Mouse (Mus musculus) hindbrain, embryonic 11.5 days (tissue): ENCODE results near the gene Fgfr4. TPM values are rescaled to one million over a fixed set of nuclear protein-coding genes. Genes with fewer than 3 reads are reported as not detected.
"Not testable (repeated sequence)": the region's sequence is repeated elsewhere in the genome, so short reads cannot be mapped to it uniquely, and the experiment has no call there.

Experiments used
- ATAC-seq: fragments of 200-750 bp; cut with Nextera tagmentation; 2 replicates; pipeline ENCODE4 v1.8.0; 2017; ENCODE audit warnings: mild to moderate bottlenecking, moderate TSS enrichment, moderate library complexity; ENCODE audit not compliant: low FRiP score
- DNase-seq: peaks from one replicate; pipeline ENCODE4 v3.0.0-alpha.2; 2015; ENCODE audit warnings: low spot score
- H3K27ac ChIP-seq: fragments of 300-500 bp; sonication (generic); 2 replicates; pipeline ENCODE4 v1.5.1; 2014; ENCODE audit warnings: mild to moderate bottlenecking, low read depth, low read length
- H3K27me3 ChIP-seq: fragments of 300-500 bp; sonication (generic); 2 replicates; pipeline ENCODE4 v1.6.1; 2014; ENCODE audit warnings: mild to moderate bottlenecking, low read length, moderate library complexity, mixed read lengths; ENCODE audit not compliant: control insufficient read depth, insufficient read depth
- H3K36me3 ChIP-seq: fragments of 300-500 bp; sonication (generic); 2 replicates; pipeline ENCODE4 v1.6.1; 2014; ENCODE audit warnings: mild to moderate bottlenecking, low read length, moderate library complexity, mixed read lengths; ENCODE audit not compliant: control insufficient read depth, insufficient read depth
- H3K4me1 ChIP-seq: fragments of 300-500 bp; sonication (generic); replicated peaks from 2 replicates; pipeline ENCODE4 v1.6.1; 2014; ENCODE audit warnings: low read length, mixed read lengths; ENCODE audit not compliant: control insufficient read depth, insufficient read depth
- H3K4me2 ChIP-seq: fragments of 300-500 bp; sonication (generic); replicated peaks from 2 replicates; pipeline ENCODE4 v1.6.1; 2014; ENCODE audit warnings: mild to moderate bottlenecking, low read depth, low read length
- H3K4me3 ChIP-seq: fragments of 300-500 bp; sonication (generic); 2 replicates; pipeline ENCODE4 v1.5.1; 2014; ENCODE audit warnings: low read depth, low read length
- H3K9ac ChIP-seq: fragments of 300-500 bp; sonication (generic); 2 replicates; pipeline ENCODE4 v1.6.1; 2014; ENCODE audit warnings: low read depth, low read length
- H3K9me3 ChIP-seq: fragments of 300-500 bp; sonication (generic); 2 replicates; pipeline ENCODE4 v1.6.1; 2016; ENCODE audit warnings: low read length; ENCODE audit not compliant: control insufficient read depth
- WGBS: fragments of 180-500 bp; shearing (Covaris S2); extraction: QIAGEN DNeasy Blood & Tissue Kit; methylation state at CpG from one replicate; pipeline ENCODE4 v1.1.7; 2014; 5-methylcytosine and 5-hydroxymethylcytosine counted together
- polyA plus RNA-seq: library from polyadenylated mRNA; unstranded; fragments of >200 nt; fragmentation: Nextera tagmentation; extraction: Ambion mirVana; gene quantifications from 2 replicates; pipeline ENCODE4 v1.2.1, GENCODE M21; 2014

Gene Fgfr4
- polyA plus RNA-seq, 1 experiment from 2014 or later: 0.66 TPM

GRCm38 (mm10) chr13:55179591-55179990, 27.2 kb downstream of the Fgfr4 start:
- no peaks in the 10 kb centered on the region; the same call in 1 of the 2 replicates for H3K4me1 ChIP-seq
- WGBS: 92% methylated on average over 3 of the region's 3 CpGs
- H3K9me3 ChIP-seq: no peaks in the 10 kb centered on the region

DNA sequence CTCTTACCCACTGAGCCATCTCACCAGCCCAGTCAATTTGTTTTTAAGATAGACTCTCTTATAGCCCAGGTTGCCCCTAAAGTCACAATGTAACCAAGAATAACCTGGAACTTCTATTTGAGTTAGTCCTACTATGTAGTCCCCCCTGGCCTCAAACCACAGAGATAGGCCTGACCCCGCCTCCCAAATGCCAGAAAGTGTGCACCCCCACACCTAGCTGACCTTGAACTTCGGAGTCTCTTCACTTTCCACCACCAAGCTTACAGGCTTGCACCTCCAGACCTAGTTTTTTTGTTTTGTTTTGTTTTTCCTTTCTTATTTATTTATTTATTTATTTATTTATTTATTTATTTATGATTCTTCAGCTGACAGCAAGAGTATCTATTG, 29.3 kb downstream of the Fgfr4 start:
- Histone ChIP-seq H3K4me3 (peak overlapping the region; percentile 19; the same call in 1 of the 2 replicates), H3K36me3 (no peaks in the 10 kb centered on the region), H3K4me2 (no peak overlapping the region), H3K27me3 (no peaks in the 10 kb centered on the region), H3K9me3 (no peaks in the 10 kb centered on the region), H3K4me1 (no peaks in the 10 kb centered on the region; the same call in 1 of the 2 replicates), H3K9ac (no peak overlapping the region), H3K27ac (no peak overlapping the region)
- ATAC-seq (no peak), DNase-seq (no peak)
- WGBS: 82% methylated on average over 2 of the region's 2 CpGs

More at GRCm38 (mm10) chr13:55179591-55179990, 27.2 kb downstream of the Fgfr4 start:
- Histone ChIP-seq H3K36me3 (no peaks in the 10 kb centered on the region), H3K4me3 (no peak overlapping the region), H3K27ac (no peak overlapping the region), H3K9ac (no peak overlapping the region), H3K27me3 (no peaks in the 10 kb centered on the region), H3K4me2 (no peak overlapping the region)
- DNase-seq (no peak), ATAC-seq (no peak)

- ATAC-seq (peak; percentile 71), DNase-seq (peak; percentile 75)
- Histone ChIP-seq H3K9ac (peak overlapping the region; percentile 40), H3K36me3 (no peaks in the 10 kb centered on the region), H3K4me3 (peak overlapping the region; percentile 19; the same call in 1 of the 2 replicates), H3K9me3 (no peaks in the 10 kb centered on the region), H3K4me2 (peak overlapping the region; percentile 33), H3K27me3 (no peaks in the 10 kb centered on the region), H3K27ac (0 out of 2 replicates have a peak overlapping the region, but pooled peaks have one; percentile 14), H3K4me1 (no peaks in the 10 kb centered on the region; the same call in 1 of the 2 replicates)
- 6% methylated on average over 23 of the region's 23 CpGs for WGBS
Observed at GRCm38 (mm10) chr13:55182173-55182894, 29.9 kb downstream of the Fgfr4 start.

DNA sequence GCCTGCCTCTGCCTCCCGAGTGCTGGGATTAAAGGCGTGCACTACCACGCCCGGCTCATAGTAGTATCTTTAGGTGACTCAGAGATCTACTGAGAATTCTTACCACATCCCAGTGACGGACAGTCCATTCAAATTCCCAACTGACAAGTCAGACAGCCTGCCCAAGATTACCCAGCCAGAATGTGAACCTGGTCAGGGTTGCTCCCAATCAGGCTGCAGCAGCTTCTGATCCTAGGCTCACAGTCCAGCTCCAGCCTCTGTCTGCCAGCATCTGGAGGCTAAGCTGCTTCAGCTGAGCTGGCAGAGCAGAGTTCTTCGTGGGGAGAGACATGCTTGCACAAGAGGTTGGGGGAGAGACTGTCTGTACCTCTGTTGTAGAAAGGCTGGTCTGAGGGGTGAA, 30.9 kb downstream of the Fgfr4 start:
- ATAC-seq (no peak), DNase-seq (no peak)
- Histone ChIP-seq H3K4me3 (no peak overlapping the region), H3K4me1 (no peaks in the 10 kb centered on the region; the same call in 1 of the 2 replicates), H3K27me3 (no peaks in the 10 kb centered on the region), H3K27ac (no peak overlapping the region), H3K36me3 (no peaks in the 10 kb centered on the region), H3K9me3 (no peaks in the 10 kb centered on the region), H3K4me2 (no peak overlapping the region), H3K9ac (no peak overlapping the region)
- 89% methylated on average over 6 of the region's 6 CpGs for WGBS

DNA sequence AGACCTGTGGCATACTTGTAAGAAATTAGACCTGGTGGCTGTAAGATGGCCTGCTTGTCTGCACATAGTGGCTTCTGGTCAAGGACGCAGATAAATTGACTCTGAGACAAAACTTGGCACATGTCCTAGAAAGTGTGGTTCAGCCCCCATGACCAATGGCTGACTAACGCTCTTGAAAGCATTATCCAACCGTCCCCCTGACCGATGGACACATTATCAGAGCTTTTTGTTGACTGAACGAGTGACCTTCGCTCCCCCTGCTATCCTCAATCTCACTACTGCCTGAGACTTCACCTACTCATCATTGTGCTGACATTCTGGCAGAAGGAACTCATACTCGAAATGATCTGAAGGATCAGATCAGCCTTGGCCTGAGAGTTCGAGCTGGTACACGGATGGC, 34.6 kb downstream of the Fgfr4 start:
- not testable (repeated sequence) for H3K4me3 ChIP-seq, H3K9ac ChIP-seq, H3K27ac ChIP-seq, H3K36me3 ChIP-seq, H3K4me2 ChIP-seq, H3K27me3 ChIP-seq, H3K4me1 ChIP-seq, ATAC-seq, DNase-seq, H3K9me3 ChIP-seq
- WGBS: 58% methylated on average over 3 of the region's 9 CpGs

DNA sequence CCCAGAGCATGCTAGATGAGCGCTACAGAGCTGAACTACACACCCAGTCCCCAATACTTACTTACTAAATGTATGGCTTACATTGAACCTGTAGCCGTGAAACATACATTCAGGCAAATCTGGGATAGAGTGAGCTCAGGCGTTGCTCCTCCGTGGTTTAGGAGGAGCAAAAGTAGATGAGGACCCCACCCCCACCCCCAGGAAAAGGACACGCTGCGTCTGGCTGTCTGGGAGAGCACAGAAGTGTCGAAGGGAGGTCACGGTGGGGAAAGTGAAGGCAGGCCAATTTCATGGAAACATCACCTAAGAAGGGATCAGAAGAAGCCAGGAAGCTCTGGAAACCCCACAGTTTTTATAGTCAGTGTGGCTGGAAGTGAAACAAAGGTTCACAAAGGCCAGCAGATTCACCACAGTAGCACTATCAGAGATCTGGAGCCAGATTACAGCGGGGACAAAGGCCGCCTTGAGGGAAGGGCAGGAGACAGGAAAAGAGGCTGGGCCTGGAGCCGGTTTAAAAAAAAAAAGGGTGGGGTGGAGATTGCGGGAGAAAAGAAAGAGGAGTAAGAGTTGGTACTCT, 37.2 kb downstream of the Fgfr4 start:
- ATAC-seq: peak; percentile 38; the same call in 1 of the 2 replicates

GRCm38 (mm10) chr13:55190121-55190868, 37.9 kb downstream of the Fgfr4 start:
- Histone ChIP-seq H3K27ac (peak overlapping the region; percentile 89), H3K4me1 (peaks cover 2% of the 10 kb centered on the region; the same call in 1 of the 2 replicates), H3K9ac (peak overlapping the region; percentile 65), H3K4me3 (peak overlapping the region; percentile 42), H3K9me3 (no peaks in the 10 kb centered on the region), H3K36me3 (no peaks in the 10 kb centered on the region), H3K4me2 (peak overlapping the region; percentile 66), H3K27me3 (no peaks in the 10 kb centered on the region)
- ATAC-seq (peak; percentile 99), DNase-seq (peak; percentile 95)
- WGBS: 3% methylated on average over 34 of the region's 34 CpGs

More for the DNA sequence above, 37.2 kb downstream of the Fgfr4 start:
- Histone ChIP-seq H3K9me3 (no peaks in the 10 kb centered on the region), H3K9ac (peak overlapping the region; percentile 65), H3K27ac (peak overlapping the region; percentile 89), H3K4me2 (peak overlapping the region; percentile 66), H3K4me1 (peaks cover 2% of the 10 kb centered on the region; the same call in 1 of the 2 replicates), H3K36me3 (no peaks in the 10 kb centered on the region), H3K27me3 (no peaks in the 10 kb centered on the region), H3K4me3 (peak overlapping the region; percentile 42)
- WGBS: 3% methylated on average over 12 of the region's 12 CpGs
- DNase-seq: peak; percentile 61

DNA sequence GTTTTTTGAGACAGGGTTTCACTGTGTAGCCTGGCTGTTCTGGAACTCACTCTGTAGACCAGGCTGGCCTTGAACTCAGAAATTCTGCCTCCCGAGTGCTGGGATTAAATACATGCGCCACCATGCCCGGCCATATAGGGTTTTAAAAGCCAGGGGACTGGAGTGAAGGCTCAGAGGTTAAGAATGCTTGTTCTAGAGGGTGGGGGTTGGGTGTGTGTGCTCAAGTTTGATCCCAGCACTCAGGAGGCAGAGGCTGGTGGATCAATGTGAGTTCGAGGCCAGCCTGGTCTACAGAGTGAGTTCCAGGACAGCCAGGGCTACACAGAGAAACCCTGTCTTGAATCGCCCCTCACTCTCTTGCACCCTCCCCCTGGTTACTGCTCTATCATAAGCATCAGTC, 39.1 kb downstream of the Fgfr4 start:
- Histone ChIP-seq H3K9me3 (no peaks in the 10 kb centered on the region), H3K27me3 (no peaks in the 10 kb centered on the region), H3K4me2 (no peak overlapping the region), H3K27ac (no peak overlapping the region), H3K9ac (no peak overlapping the region), H3K4me3 (no peak overlapping the region), H3K4me1 (peaks cover 2% of the 10 kb centered on the region; the same call in 1 of the 2 replicates), H3K36me3 (no peaks in the 10 kb centered on the region)
- ATAC-seq (no peak), DNase-seq (no peak)
- 92% methylated on average over 5 of the region's 5 CpGs for WGBS
